Mouse (Mus musculus) ES-E14 (cell line): Measurements from ENCODE around the gene Fcnb. TPM values are rescaled to one million over a fixed set of nuclear protein-coding genes. Genes with fewer than 3 reads are reported as not detected.

Experiments
- DNase-seq: peaks from one replicate; pipeline ENCODE4 v3.0.0-alpha.2; 2013; ENCODE audit warnings: low read depth, low spot score
- H3K27ac ChIP-seq: 2 replicates; pipeline ENCODE4 v1.5.1; 2012; ENCODE audit warnings: low read depth, mild to moderate bottlenecking, low read length, moderate library complexity, mixed read lengths; ENCODE audit not compliant: poor library complexity, insufficient read depth, severe bottlenecking
- H3K36me3 ChIP-seq: 2 replicates; pipeline ENCODE4 v1.6.1; 2012; ENCODE audit warnings: mild to moderate bottlenecking, low read length, moderate library complexity, mixed read lengths; ENCODE audit not compliant: control insufficient read depth, poor library complexity, insufficient read depth, severe bottlenecking
- H3K4me1 ChIP-seq, 2 experiments: fragments of 150-350 bp in 1 of 2; sonication (generic) in 1 of 2; 2 replicates each; pipeline ENCODE4 v1.6.1; 2012; ENCODE audit warnings: low read length in 2 of 2, mild to moderate bottlenecking in 1 of 2, mixed read lengths in 1 of 2; ENCODE audit not compliant: control insufficient read depth in 2 of 2, insufficient read depth in 2 of 2, poor library complexity in 1 of 2
- H3K4me3 ChIP-seq, 2 experiments: fragments of 150-350 bp in 1 of 2; sonication (generic) in 1 of 2; 2 replicates each; pipeline ENCODE4 v1.5.1; 2012; ENCODE audit warnings: low read length in 2 of 2, low read depth in 1 of 2, mild to moderate bottlenecking in 1 of 2, mixed read lengths in 1 of 2; ENCODE audit not compliant: insufficient read depth in 1 of 2, poor library complexity in 1 of 2, severe bottlenecking in 1 of 2
- H3K9ac ChIP-seq: 2 replicates; pipeline ENCODE4 v1.6.1; 2012; ENCODE audit warnings: low read depth, mild to moderate bottlenecking, low read length, mixed read lengths; ENCODE audit not compliant: poor library complexity, insufficient read depth, severe bottlenecking
- H3K9me3 ChIP-seq: fragments of 150-350 bp; sonication (generic); 2 replicates; pipeline ENCODE4 v1.6.1; 2012; ENCODE audit warnings: low read depth, mild to moderate bottlenecking, low read length; ENCODE audit not compliant: control insufficient read depth, insufficient read depth
- CHD2 ChIP-seq: IDR thresholded peaks from 2 replicates; pipeline ENCODE4 v1.6.1; 2014; ENCODE audit warnings: mild to moderate bottlenecking, low read depth, low read length, inconsistent platforms
- HCFC1 ChIP-seq: IDR thresholded peaks from 2 replicates; pipeline ENCODE4 v1.6.1; 2012; ENCODE audit warnings: low read length, inconsistent platforms, borderline replicate concordance; ENCODE audit not compliant: insufficient read depth
- MAFK ChIP-seq: IDR thresholded peaks from 2 replicates; pipeline ENCODE4 v1.6.1; 2014; ENCODE audit warnings: mild to moderate bottlenecking, low read depth, low read length, inconsistent platforms; ENCODE audit not compliant: insufficient read depth
- ZC3H11A ChIP-seq: IDR thresholded peaks from 2 replicates; pipeline ENCODE4 v1.6.1; 2012; ENCODE audit warnings: low read depth, mild to moderate bottlenecking, inconsistent platforms, low read length, borderline replicate concordance
- ZNF384 ChIP-seq: IDR thresholded peaks from 2 replicates; pipeline ENCODE4 v1.6.1; 2012; ENCODE audit warnings: low read depth, low read length, inconsistent platforms
- in situ Hi-C, 2 experiments: fragments of 600-800 bp; cut with MboI; formaldehyde crosslinking; loops; one replicate each; pipeline ENCODE4 v1.15.1; 2025; ENCODE audit warnings: low sequenced_read_pairs in 2 of 2, inconsistent platforms in 1 of 2; ENCODE audit not compliant: unreplicated experiment in 2 of 2
- total RNA-seq: library from RNA; depleted of rRNA; stranded (reverse); fragments of 300-350 nt; gene quantifications from 2 replicates; pipeline ENCODE4 v1.2.3, GENCODE M21; 2012; rRNA removed

Gene Fcnb
- total RNA-seq, result not detected in 2 replicates

- in situ Hi-C loops, result no loop called here
Observed at GRCm38 (mm10) chr2:28084768-28085167, at the start of gene Fcnb. TSS of gene Fcnb (minus strand) at chr2:28084885.

GRCm38 (mm10) chr2:28133833-28134232, 49.1 kb upstream of the Fcnb start:
- no peaks in the 10 kb centered on the region for H3K36me3 ChIP-seq
- in situ Hi-C loops, result no loop called here
- no peak overlapping the region for H3K27ac ChIP-seq
- no peak for TF ChIP-seq HCFC1
- no peak for TF ChIP-seq ZNF384
- no peak for TF ChIP-seq MAFK
- no peak for TF ChIP-seq ZC3H11A
- no peak for TF ChIP-seq CHD2
- no peaks in the 10 kb centered on the region for H3K4me1 ChIP-seq
- DNase-seq, result no peak
- H3K9me3 ChIP-seq, result no peaks in the 10 kb centered on the region
- no peak overlapping the region for H3K9ac ChIP-seq
- no peak overlapping the region for H3K4me3 ChIP-seq

More at GRCm38 (mm10) chr2:28084768-28085167, at the start of gene Fcnb:
- H3K4me3 ChIP-seq, result no peak within 1 kb of the TSS
- H3K27ac ChIP-seq, result no peak within 1 kb of the TSS
- DNase-seq, result no peak
- no peaks in the 10 kb centered on the region for H3K4me1 ChIP-seq
- no peaks in the 10 kb centered on the region for H3K9me3 ChIP-seq
- TF ChIP-seq HCFC1 (no peak), ZC3H11A (no peak), MAFK (no peak), CHD2 (no peak), ZNF384 (no peak)
- no peak within 1 kb of the TSS for H3K9ac ChIP-seq
- H3K36me3 ChIP-seq, result no peaks in the 10 kb centered on the region

GRCm38 (mm10) chr2:28132117-28132516, 47.4 kb upstream of the Fcnb start:
- DNase-seq, result no peak
- Histone ChIP-seq H3K4me1 (no peaks in the 10 kb centered on the region), H3K27ac (no peak overlapping the region), H3K36me3 (no peaks in the 10 kb centered on the region), H3K9me3 (no peaks in the 10 kb centered on the region), H3K9ac (no peak overlapping the region), H3K4me3 (no peak overlapping the region)
- TF ChIP-seq MAFK (no peak), ZNF384 (no peak), CHD2 (no peak), ZC3H11A (no peak), HCFC1 (no peak)
- in situ Hi-C loops, result no loop called here

- H3K4me1 ChIP-seq, result no peaks in the 10 kb centered on the region
- no peaks in the 10 kb centered on the region for H3K36me3 ChIP-seq
- no peak overlapping the region for H3K27ac ChIP-seq
- H3K9me3 ChIP-seq, result no peaks in the 10 kb centered on the region
- DNase-seq, result no peak
- in situ Hi-C loops, result no loop called here
- TF ChIP-seq ZNF384, result no peak
- TF ChIP-seq CHD2, result no peak
- no peak for TF ChIP-seq HCFC1
- TF ChIP-seq ZC3H11A, result no peak
- no peak for TF ChIP-seq MAFK
- H3K9ac ChIP-seq, result no peak overlapping the region
- H3K4me3 ChIP-seq, result no peak overlapping the region
Observed at GRCm38 (mm10) chr2:28126763-28127438, 42.2 kb upstream of the Fcnb start.
